Mouse (Mus musculus): ENCODE results near the gene Fam19a3.
A peak's percentile ranks its signal among the peaks of the same experiment; 100 is the strongest.

The Fam19a3 gene

DNA sequence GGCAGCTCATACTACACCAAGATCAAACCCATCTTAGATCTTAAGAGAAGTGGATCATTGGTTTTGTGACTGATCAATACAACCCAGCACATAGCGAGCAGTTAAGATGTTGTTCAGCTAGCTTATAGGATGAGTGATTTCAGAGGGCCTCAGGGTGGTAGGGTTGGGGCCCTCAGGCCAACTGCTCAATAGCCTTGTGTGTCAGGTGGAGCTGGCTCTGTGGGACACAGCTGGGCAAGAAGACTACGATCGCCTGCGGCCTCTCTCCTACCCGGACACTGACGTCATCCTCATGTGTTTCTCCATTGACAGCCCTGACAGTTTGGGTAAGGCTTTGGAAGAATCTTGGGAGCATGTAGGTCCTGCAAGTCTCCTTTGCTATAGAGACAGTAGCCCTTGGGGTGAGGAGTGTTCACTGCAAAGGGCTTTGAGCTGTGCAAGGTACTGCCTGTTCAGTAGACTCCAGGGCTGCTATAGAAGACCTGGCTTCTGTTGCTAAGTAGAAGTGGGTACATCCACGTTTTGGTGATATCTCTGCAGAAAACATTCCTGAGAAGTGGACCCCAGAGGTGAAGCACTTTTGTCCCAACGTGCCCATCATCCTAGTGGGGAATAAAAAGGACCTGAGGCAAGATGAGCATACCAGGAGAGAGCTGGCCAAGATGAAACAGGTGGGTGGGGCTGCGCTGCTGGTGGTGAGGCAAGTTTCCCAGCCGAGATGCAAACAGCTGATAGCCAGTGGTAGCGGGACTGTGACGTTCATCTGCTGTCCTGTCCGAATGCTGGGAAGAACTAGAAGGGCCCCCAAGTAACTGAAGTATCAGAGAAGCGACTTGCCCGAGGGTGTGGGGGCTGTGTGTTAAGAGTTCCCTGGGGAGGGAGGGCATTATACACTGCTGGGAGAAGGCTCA is 11.0 kb upstream of the Fam19a3 start:
- DNase-seq (ENCODE audit: low spot score in 2 of 2) = no peak

DNA sequence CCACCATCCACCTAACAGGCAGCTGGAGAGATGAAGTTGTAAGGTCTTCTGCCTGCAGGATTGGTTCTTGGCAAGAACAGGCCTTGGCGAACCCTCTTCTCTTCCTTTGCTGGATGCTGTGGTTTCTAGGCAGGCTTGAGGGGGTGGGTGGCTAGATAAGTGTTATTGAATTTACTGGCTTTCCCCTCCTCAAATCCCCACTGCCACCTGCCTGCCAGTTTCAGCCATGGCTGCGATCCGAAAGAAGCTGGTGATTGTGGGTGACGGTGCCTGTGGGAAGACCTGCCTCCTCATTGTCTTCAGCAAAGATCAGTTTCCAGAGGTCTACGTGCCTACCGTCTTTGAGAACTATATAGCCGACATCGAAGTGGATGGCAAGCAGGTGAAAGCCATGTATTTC is 10.0 kb upstream of the Fam19a3 start:
- peak; percentile 41 to 51 for DNase-seq (ENCODE audit: low spot score in 2 of 2)

DNA sequence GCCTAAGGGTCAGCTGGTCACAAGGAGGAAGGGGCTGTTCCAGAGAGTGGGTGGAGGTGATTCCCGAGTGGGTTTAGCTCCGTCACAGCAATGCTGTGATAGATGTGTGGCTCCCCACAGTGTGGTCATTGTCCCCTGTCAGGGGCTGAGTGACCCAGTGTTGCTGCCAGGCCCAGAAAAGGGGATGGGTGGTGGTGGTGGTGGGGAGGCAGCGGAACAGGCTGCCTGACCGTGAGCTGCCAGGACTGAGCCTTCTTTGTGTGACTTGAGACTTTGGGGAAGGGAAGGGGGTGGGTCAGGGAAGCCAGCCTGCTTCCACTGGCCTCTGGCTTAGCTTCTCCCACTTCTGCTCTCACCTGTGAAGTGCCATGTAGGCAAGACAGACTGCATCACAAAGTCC is 9.4 kb upstream of the Fam19a3 start:
- DNase-seq (ENCODE audit: low spot score in 2 of 2) = no peak

DNA sequence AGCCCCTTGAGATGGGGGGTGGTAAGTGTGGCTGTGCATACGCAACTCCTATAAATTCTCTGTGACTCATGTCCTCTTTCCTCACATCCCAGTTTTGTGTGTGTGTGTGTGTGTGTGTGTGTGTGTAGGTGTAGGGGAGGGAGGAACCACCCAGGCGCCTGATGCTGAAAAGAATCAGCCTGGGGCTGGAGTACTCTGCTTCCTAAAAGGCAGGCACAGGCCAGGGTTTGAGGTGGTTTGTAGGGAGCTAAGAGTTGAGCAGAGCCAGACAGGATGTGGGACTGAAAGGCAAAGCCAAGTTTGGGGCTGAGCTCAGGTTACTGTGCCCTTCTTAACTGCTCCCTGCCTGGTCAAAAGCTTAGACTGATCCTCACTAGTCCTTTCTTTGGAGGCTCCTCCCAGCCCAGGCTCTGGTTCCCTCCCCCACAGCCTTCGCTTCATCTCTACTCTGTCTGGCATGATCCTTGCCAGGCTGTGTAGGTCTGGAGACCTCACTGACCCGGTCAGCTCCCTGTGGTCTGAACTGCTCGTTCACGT is 8.8 kb upstream of the Fam19a3 start:
- peak; percentile 64 to 66 for DNase-seq (ENCODE audit: low spot score in 2 of 2)

- peak in 1 of 2 experiments; percentile 29 for DNase-seq (ENCODE audit: low spot score in 2 of 2)
Observed at GRCm38 (mm10) chr3:104789822-104790221, 8.2 kb upstream of the Fam19a3 start.

- no peak for DNase-seq (ENCODE audit: low spot score in 2 of 2)
Observed at GRCm38 (mm10) chr3:104789312-104789605, 7.6 kb upstream of the Fam19a3 start.

DNA sequence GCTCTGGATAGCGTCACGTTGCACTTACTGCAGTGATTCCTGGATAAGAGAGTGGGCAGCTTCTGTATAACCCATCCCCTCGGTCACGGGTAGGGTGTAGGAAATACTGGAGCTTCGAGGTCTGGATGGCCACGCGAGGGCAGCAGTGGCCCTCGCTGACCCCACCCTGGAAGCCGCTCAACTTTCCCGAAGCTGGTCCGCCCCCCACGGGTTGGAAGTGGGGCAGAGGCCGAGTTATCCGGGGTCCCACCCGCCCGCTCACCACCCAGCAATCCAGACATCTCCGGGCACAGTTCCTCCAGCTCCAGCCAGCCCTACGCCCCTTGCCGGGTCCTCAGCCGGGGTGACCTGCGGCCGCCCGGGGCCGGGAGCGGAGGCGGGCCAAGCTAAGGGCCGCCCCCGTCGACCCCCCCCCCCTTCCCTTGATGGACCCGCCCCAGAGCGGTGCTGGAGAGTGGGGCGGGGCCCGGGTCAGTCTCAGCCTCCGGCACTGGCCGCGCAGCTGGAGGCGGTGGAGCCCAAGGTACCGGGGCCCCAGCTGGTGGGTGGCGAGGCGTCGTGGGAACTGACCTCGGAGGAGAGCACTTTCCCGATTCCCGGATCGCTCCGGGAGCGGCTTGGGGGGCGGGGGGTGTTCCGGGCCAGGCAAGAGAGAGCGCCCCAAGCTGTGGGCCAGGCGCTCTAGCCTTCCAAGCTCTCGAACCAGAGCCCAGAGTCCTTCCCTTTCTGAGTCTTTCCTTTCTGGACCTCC is 7.1 kb upstream of the Fam19a3 start:
- DNase-seq (ENCODE audit: low spot score in 2 of 2) = peak; percentile 41 to 66

DNA sequence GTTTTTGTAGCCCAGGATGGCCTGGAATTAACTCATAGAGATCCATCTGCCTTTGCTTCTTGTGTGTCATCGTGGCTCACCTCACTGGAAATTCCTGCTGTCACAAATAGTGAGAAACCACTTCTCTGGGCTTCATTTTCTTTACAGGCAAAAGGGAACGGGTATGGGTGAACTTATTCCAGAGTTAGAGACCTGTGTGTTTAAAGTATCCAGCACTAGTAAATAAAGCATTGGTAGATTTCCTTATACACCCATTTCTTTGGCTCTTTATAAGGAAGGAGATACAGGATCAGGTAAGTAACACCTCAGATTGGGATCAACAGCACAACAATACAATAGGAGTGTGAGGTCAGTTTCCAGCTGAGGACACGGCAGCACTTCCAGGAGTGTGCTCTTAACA is 6.4 kb upstream of the Fam19a3 start, which contains the start of gene Rhoc:
Gene Rhoc (plus strand): TSS at position 301 of the 400 bp plus-strand sequence.
- DNase-seq (ENCODE audit: low spot score in 2 of 2) = no peak

DNA sequence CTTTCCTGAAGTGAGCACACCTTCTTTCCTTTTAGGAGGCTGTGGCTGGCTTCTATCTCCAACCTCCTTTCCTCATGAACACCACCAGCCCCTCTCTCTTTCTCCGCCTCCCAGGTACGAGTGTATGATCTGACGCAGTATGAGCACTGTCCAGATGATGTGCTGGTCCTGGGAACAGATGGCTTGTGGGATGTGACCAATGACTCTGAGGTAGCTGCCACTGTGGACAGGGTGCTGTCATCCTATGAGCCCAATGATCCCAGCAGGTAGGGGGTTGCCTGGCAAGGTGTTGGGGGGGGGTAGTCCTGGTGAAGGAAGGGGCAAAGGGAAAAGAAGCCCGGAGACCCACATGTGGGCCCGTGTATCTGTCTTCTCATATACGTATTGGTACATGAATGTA is 3.6 kb upstream of the Fam19a3 start:
- DNase-seq (ENCODE audit: low spot score in 2 of 2) = no peak

DNA sequence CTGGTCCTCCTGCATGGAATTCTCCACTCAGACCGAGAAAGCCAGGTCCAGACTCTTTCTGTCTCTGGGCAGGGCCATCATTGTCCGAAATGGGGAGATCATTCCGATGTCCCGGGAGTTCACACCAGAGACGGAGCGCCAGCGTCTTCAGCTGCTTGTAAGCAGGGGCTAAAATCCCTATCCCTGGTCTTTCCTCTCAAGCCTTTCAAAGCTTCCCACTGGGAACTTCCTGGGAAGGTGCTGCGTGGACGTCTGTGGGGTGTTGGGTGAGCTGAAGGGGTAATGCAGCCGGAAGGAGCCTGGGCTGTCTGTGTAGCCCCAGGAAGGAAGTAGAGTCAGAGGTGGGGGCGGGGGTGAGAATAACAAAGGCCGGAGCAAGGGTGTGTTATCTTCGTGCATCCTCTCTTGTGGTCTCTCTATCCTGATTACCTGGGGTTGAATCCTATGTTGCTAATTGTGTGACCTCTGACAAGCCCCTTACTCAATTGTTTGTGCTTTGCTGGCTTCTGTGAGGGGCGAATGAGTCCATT is 2.4 kb upstream of the Fam19a3 start:
- no peak for DNase-seq (ENCODE audit: low spot score in 2 of 2)

DNA sequence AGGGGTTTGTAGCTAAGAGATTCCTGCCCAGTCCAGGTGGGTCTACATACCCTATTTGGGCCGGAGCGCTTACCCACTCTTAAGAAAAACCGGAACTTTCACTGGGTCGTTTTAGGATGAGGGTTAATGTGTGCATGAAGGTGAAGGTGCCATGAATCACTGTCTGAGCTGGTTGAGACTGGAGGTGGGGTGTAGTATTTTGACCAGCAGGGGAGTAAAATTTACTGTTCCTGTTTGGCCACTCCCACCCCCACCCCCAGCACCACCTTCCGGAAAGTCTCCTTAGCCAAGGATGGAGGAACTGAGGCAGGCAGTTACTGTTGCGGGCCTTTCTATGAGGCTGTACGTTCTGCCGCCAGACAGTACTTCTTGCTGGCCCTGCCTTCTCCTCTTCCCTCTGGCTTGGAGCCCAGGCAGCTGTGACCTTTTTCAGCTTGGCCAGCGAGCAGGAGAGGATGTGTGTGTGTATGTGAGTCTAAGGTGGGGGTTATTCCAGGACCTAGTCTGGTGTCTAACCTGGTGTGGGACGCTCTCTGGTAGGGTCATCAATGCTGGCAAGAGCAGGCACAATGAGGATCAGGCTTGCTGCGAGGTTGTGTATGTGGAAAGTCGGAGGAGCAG is 531 bp upstream of the Fam19a3 start:
- DNase-seq (ENCODE audit: low spot score in 2 of 2) = no peak

- DNase-seq (ENCODE audit: low spot score in 2 of 2) = no peak
Observed at GRCm38 (mm10) chr3:104780561-104781420, 849 bp downstream of the Fam19a3 start, which contains the start of gene Ppm1j. Gene Ppm1j, plus strand, starts transcription at chr3:104781056.

DNA sequence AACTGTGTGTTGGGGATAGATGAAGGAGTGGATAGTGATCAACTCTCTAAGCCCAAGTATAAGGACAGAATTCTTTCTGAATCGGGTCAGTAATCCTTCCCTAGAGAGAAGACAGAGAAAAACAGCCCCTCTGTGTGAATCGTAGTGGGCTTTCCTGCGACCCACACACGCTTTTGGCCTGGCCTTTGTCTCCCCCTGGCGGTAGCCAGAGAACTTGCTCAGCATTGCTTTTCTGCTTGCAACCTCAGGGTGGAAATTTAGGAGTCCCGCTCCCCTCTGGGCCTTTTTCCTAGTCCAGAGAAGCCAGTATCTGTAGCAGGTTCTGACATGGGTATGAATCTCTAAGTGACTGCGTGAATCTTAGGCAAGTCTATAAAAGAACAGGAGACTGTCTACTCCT is 1.7 kb downstream of the Fam19a3 start:
- DNase-seq (ENCODE audit: low spot score in 2 of 2) = peak in 1 of 2 experiments; percentile 52

GRCm38 (mm10) chr3:104777342-104777741 is 4.3 kb downstream of the Fam19a3 start:
- DNase-seq (ENCODE audit: low spot score in 2 of 2) = no peak

DNA sequence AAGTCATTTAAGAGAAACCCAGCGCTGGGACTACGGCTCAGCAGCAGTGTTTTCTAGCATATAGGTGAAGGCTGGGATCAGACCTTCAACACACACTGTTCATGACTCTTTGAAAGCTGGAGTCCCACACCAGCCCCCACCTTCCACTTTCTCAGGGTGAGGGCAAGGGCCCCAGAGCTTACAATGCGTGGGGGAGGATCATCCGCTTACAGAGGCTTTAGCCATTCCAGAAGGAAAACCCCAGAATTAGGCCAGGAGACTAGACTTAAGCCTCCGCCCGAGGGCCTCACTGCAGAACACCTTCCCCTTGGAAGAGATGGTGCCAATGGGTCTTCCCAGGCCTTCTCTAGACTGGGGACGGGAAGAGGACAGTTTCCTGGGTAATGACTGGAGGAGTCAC is 8.3 kb downstream of the Fam19a3 start:
- no peak for DNase-seq (ENCODE audit: low spot score in 2 of 2)

DNA sequence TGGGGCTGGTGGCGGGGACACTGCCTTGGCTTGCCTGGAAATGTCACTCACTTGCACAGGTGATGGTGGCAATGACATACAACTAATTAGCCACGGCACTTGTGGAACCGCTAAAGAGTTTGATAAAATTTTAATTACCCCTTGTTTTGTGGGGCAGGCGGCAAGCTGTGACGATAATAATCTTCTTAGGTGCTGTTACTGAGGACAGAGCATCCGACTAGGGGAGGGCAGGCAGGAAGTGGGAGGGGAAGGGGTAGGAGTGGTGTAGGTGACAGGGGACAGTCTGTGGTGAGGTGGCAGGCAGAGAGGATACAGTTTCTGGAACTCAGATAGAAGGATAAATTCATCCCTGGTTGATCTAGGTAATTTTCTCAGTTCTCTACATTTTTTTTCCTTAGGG is 10.2 kb downstream of the Fam19a3 start:
- no peak for DNase-seq (ENCODE audit: low spot score in 2 of 2)

DNA sequence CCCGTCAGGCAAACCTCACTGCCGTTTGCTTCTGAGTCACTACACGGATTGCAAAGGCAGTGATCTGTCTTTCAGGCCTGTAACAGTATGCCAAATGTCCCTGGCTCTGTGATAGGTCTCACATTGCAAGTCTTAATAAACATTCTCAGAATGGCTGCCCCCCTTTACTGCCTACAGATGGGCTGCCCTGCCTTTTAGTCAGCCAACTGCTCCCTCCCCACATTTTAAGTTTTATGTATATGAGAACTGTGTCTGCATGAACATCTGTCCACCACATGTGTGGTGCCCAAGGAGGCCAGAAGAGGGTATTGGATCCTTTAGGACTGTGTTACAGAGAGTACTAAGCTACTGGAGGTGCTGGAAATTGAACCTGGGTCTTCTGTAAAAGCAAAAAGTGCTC is 10.7 kb downstream of the Fam19a3 start:
- DNase-seq (ENCODE audit: low spot score in 2 of 2) = no peak

DNA sequence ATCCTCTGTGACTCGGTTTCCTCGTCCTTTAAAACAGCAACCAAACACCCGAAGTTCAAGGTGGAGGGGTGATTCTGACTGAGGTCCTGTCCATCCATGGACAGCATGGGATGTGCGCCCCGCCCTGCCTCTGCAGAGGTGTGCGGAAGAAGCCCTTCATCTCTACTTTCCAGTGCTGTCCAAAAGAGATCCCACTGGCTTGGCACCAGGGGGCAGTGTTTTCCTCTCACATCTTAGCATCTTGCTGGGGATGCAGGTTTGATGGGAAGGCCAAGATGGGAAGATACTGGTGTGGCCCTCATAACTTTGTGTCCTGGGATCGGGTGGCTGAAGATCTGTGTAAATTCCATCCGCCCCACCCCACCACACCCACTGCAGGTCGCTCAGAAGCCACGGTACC is 11.6 kb downstream of the Fam19a3 start:
- peak in 1 of 2 experiments; percentile 62 for DNase-seq (ENCODE audit: low spot score in 2 of 2)

- DNase-seq (ENCODE audit: low spot score in 2 of 2) = no peak
Observed at GRCm38 (mm10) chr3:104769135-104769534, 12.5 kb downstream of the Fam19a3 start.

GRCm38 (mm10) chr3:104767716-104768115 is 13.9 kb downstream of the Fam19a3 start:
- DNase-seq (ENCODE audit: low spot score in 2 of 2) = no peak

DNA sequence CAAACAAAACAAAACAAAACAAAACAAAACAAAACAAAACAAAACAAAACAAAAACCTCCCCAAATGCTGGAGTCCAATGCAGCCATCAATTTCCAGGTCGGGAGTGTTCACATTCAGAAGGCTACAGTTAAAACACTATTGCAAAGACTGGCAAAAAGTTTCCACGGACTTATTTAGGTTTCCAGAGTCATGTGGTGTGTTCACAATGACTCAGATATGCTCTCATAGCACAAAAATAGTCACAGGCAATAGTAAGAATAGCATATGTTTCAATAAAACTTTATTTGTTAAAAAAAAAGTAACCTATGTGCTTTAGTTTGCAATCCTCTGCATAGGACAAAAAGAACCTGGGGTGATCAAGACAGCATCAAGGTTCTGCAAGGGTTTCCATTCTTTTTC is 14.5 kb downstream of the Fam19a3 start:
- no peak for DNase-seq (ENCODE audit: low spot score in 2 of 2)
